ENCODE assay signal across 13 mouse cellular contexts in genomic region chr9:69164653-69165052, GRCm38 (mm10).
DNase-seq lines count a peak whose midpoint lies in the region; ATAC-seq lines count a peak whose summit lies in the region.
"Had no signal": no experiment of that assay in that cellular context is flagged by ENCODE, and none has a peak within 500 bp of the region (broad histone marks: within the 10 kb centered on the region; RNA-seq: fewer than 3 reads in every experiment).

No protein-coding gene starts in this region.

- H3K4me2 ChIP-seq in kidney, embryonic 16.5 days (replicated peaks; ENCODE audit: low read depth, low read length) = no peak overlapping the region
- H3K4me2 ChIP-seq in lung, embryonic 16.5 days (ENCODE audit: low read depth, low read length) = peak overlapping the region; percentile 35
- H3K4me2 ChIP-seq in forebrain, embryonic 14.5 days (ENCODE audit: low read length) = no peak overlapping the region
- H3K4me2 ChIP-seq: liver, embryonic 15.5 days; midbrain, embryonic 13.5 days; neural tube, embryonic 12.5 days had no signal

- 0 out of 2 replicates have a peak overlapping the region, but pooled peaks have one; percentile 47 for H3K27ac ChIP-seq in kidney, embryonic 16.5 days (ENCODE audit: low read length)
- H3K27ac ChIP-seq in lung, embryonic 16.5 days (ENCODE audit: low read length) = peak overlapping the region; percentile 74
- no peak overlapping the region for H3K27ac ChIP-seq in forebrain, embryonic 14.5 days (ENCODE audit: low read depth, low read length)
- H3K27ac ChIP-seq: liver, embryonic 15.5 days; midbrain, embryonic 13.5 days; neural tube, embryonic 12.5 days had no signal

- no peak overlapping the region for H3K4me3 ChIP-seq in kidney, embryonic 16.5 days (ENCODE audit: low read length)
- no peak overlapping the region for H3K4me3 ChIP-seq in lung, embryonic 16.5 days (ENCODE audit: low read length)
- H3K4me3 ChIP-seq in forebrain, embryonic 14.5 days (ENCODE audit: low read depth, low read length) = no peak overlapping the region
- H3K4me3 ChIP-seq: liver, embryonic 15.5 days; midbrain, embryonic 13.5 days; neural tube, embryonic 12.5 days had no signal

- 0 out of 2 replicates have a peak, but pooled peaks cover 5% of the 10 kb centered on the region for H3K9me3 ChIP-seq in kidney, embryonic 16.5 days (ENCODE audit: low read length)
- no peaks in the 10 kb centered on the region for H3K9me3 ChIP-seq in lung, embryonic 16.5 days (ENCODE audit: control insufficient read depth, low read length)
- no peaks in the 10 kb centered on the region for H3K9me3 ChIP-seq in forebrain, embryonic 14.5 days (replicated peaks; ENCODE audit: control insufficient read depth, low read length)
- H3K9me3 ChIP-seq: liver, embryonic 15.5 days had no signal

- 59% methylated on average over 7 of the region's 7 CpGs for WGBS in kidney, embryonic 16.5 days
- 48% methylated on average over 7 of the region's 7 CpGs for WGBS in lung, embryonic 16.5 days
- 75% methylated on average over 7 of the region's 7 CpGs for WGBS in forebrain, embryonic 14.5 days

- peaks cover 13% of the 10 kb centered on the region; the same call in 1 of the 2 replicates for H3K4me1 ChIP-seq in kidney, embryonic 16.5 days (ENCODE audit: insufficient read depth, low read length)
- peaks cover 6% of the 10 kb centered on the region for H3K4me1 ChIP-seq in lung, embryonic 16.5 days (replicated peaks; ENCODE audit: control insufficient read depth, insufficient read depth, low read length)
- no peaks in the 10 kb centered on the region for H3K4me1 ChIP-seq in forebrain, embryonic 14.5 days (ENCODE audit: control insufficient read depth, insufficient read depth, low read length)
- H3K4me1 ChIP-seq: liver, embryonic 15.5 days; midbrain, embryonic 13.5 days; neural tube, embryonic 12.5 days had no signal

- no peaks in the 10 kb centered on the region for H3K27me3 ChIP-seq in kidney, embryonic 16.5 days (ENCODE audit: insufficient read depth, low read length)
- H3K27me3 ChIP-seq in lung, embryonic 16.5 days (ENCODE audit: control insufficient read depth, insufficient read depth, low read depth, low read length) = no peaks in the 10 kb centered on the region
- H3K27me3 ChIP-seq in forebrain, embryonic 14.5 days (replicated peaks; ENCODE audit: control insufficient read depth, insufficient read depth, low read length) = no peaks in the 10 kb centered on the region
- H3K27me3 ChIP-seq: liver, embryonic 15.5 days; midbrain, embryonic 13.5 days; neural tube, embryonic 12.5 days had no signal

- no peak overlapping the region for H3K9ac ChIP-seq in kidney, embryonic 16.5 days (replicated peaks; ENCODE audit: low read length)
- no peak overlapping the region for H3K9ac ChIP-seq in lung, embryonic 16.5 days (ENCODE audit: low read length)
- H3K9ac ChIP-seq in forebrain, embryonic 14.5 days (ENCODE audit: low read length) = no peak overlapping the region
- H3K9ac ChIP-seq: liver, embryonic 15.5 days; midbrain, embryonic 13.5 days; neural tube, embryonic 12.5 days had no signal

- intact Hi-C loops in gastrocnemius, postnatal 36 days (cut with DNase I) = no loop called here

- ATAC-seq in kidney, embryonic 16.5 days (ENCODE audit: low FRiP score, low TSS enrichment) = no peak
- ATAC-seq in lung, embryonic 16.5 days (ENCODE audit: low read depth) = no peak
- ATAC-seq in forebrain, embryonic 14.5 days = no peak
- ATAC-seq: midbrain, embryonic 13.5 days had no signal

- H3K36me3 ChIP-seq in kidney, embryonic 16.5 days (ENCODE audit: insufficient read depth, low read length) = no peaks in the 10 kb centered on the region
- no peaks in the 10 kb centered on the region for H3K36me3 ChIP-seq in lung, embryonic 16.5 days (ENCODE audit: control insufficient read depth, insufficient read depth, low read length)
- no peaks in the 10 kb centered on the region for H3K36me3 ChIP-seq in forebrain, embryonic 14.5 days (ENCODE audit: control insufficient read depth, insufficient read depth, low read length)
- H3K36me3 ChIP-seq: liver, embryonic 15.5 days; midbrain, embryonic 13.5 days; neural tube, embryonic 12.5 days had no signal

- no peak for DNase-seq in kidney, adult 8-10 months
- DNase-seq in fibroblast of lung, adult 2 months (ENCODE audit: low read depth) = peak; percentile 40
- DNase-seq in gastrocnemius, postnatal 36 days = peak; percentile 33 to 65
- no peak for DNase-seq in forebrain, embryonic 14.5 days (ENCODE audit: low spot score)
- DNase-seq in Muller cell, postnatal 12 days (ENCODE audit: inconsistent ontology term) = no peak
- DNase-seq: cerebellum, adult 2 months; kidney, adult 11 months; left cerebral cortex, postnatal 4 days had no signal

Comparison
In these comparisons a context has a peak if more than half of its experiments do, and no peak if none do; other contexts are left out.
1. DNase-seq: peak in fibroblast of lung, adult 2 months (single experiment) and gastrocnemius, postnatal 36 days (2 of 2); none in kidney, adult 8-10 months (0 of 2), forebrain, embryonic 14.5 days (single experiment) and Muller cell, postnatal 12 days (single experiment).